Mouse (Mus musculus): Measurements from ENCODE around the gene Ddias.
"Not testable (repeated sequence)": the region's sequence is repeated elsewhere in the genome, so short reads cannot be mapped to it uniquely, and the experiment has no call there.

Ddias gene

DNA sequence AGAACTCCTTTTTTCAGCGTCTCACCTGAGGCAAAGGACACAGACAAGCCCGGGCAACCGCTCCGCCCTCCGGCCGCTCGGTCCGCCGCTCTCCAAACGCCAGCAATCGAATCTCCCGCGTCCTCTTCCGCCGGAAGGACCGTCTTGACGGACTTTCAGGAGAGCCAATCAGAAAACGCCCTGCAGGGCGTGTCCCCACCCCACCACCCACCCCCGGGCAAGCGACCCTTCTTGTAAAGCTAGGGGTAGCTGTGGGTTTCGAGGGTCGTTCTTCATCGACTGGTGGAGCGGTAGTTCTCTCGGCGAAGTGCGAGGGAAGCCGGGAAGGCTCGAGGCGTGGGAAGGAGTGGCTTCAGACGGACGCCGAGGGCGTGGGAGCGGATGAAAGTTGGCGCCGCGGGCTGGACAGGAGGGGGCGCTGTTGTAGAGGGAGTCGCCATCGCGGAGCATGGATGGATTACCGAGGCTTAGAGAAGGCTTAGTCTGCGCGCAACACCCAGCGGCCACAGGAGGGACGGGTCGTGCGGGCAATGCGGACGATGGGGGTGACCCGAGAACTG lies at the start of gene Ddias, which contains the start of gene Prcp:
Ddias (minus strand) TSS at position 132 of the 560 bp plus-strand sequence.
Prcp (plus strand) TSS at position 355 of the 560 bp plus-strand sequence.
- peak; percentile 96 for DNase-seq (ENCODE audit: low spot score)

DNA sequence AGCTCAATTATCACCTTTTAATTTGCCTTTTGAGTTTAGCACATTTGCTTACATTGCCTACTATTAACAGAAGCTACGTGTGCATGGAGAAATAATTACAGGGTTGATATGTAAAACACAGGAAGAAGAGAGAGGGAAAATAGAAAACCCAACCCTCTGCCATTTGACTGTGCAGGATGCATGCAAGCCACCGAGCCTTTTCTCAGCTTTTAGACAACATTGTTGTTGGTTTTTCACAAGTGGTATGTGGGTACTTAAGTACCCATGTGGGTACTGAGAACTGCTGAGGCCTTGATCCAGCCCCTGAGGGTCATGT lies 46.8 kb upstream of the Ddias start:
- DNase-seq (ENCODE audit: low spot score), result no peak

DNA sequence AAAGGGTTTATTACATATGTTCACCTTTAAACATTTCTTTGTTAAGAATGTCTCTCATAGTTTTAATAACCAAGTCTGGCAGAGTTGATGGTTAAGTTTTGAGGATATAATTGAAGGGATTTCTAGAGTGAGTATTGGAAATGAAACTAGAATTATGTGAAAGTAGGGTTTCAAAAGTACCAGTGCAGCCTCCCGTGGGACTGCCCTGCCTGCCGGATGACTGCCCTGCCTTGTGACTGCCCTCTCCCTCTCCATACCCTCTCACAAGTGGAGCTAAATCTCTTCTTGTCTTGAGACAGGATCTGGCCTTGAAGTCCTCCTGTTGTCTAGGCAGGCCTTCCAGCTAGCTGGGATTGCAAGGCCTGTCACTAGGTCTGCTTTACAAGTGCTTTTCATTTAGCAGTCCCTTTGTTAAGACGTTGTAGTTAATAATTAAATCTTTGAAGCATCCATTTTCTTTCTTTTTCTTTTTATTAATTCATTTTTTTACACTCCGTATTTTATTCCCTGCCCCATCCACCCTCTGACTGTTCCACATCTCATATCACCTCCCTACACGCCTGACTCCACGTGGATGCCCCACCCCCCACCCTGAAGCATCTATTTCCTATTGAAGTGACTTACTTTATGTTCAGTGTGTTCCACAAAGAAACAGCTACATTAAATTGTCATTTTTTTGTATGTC lies 46.3 kb upstream of the Ddias start:
- no peak for DNase-seq (ENCODE audit: low spot score)

DNA sequence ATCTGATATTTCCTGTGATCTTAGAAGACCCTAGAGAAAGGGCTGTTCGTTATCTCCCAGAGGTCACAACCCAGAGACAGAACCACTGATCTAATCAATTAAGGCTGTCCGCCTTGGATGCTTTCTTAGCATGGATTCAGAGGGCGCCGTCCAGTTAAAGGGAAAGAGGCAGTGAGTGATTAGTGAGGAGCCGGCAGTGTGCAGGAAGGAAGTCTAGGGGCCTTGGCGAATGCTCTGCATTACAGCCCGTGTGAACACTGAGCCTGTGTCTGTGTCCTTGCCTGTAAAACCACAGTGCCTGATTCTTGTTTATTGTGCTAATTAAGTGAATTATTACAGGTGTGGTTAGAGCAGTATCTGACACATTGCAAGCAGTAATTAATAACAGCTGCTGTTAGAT lies 30.2 kb upstream of the Ddias start:
- DNase-seq (ENCODE audit: low spot score), result not testable (repeated sequence)

DNA sequence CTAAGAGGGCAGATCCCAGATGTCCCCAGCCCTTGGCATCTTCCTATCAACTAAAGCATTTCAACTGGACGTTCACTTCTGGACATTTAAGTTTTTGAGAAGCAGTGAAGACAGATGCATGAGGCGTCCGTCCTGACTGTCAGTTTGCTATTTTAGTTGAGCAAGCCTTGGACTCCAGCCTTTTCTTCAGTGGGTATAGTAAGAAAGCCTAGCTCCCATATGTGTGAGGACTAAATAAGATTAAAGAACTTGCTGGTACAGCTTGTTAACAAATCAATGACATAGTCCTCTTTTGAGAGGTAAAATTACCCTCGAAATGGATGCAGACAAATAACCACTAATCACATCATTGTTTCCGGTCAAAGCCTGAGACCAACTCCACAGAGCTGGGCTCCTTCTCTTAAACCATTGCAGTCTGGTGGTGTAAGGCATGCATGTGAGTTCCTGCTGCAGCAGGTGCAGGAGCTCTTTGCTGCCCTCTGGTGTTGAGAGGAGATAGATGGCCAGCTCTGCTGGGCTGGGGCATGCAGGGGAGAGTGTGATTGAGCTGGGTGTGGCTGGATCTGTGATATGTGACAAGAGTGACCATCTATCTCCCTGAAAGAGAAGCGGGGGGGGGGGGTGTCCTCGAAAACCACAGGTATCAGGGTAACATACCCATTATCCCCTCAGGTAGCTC lies 29.5 kb upstream of the Ddias start:
- peak; percentile 84 for DNase-seq (ENCODE audit: low spot score)

DNA sequence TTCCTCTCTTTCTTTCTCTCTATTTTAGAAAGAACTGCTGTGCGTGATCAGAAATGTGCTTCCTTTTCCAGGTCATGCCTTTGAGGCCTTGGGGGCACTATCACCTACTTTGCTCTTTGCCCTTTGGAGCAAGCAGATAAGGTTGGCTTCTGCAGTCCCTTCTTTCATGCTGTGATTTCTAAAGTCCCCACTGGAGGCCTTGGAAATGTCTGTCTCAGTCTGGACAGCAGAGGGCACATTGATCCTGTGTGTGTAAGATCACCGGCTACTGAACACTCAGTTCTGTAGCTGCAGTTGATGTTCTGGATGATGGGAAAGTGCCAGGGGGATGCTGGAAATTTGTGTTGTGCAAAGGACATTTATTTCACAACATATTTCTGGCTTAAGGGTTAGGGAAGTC lies 23.0 kb upstream of the Ddias start:
- peak; percentile 56 for DNase-seq (ENCODE audit: low spot score)

DNA sequence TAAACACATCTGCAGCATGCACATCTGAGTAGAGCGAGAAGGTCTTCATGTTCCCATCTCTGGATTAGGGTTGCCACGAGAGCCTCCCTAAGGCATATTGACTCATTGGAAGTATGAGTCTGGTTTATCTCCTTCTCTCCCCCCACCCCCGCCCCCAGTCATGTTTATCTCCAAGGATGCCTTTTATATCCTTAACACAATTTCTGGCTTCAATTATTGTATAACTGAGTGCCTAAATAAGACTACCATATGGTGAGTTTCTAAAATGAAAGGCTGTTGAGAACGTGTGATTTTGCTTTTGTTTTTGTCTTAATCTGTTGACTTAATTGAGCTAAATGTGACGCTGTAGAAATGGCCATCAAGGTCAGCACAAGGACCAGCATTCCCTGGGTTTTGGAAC lies 22.0 kb upstream of the Ddias start:
- no peak for DNase-seq (ENCODE audit: low spot score)

DNA sequence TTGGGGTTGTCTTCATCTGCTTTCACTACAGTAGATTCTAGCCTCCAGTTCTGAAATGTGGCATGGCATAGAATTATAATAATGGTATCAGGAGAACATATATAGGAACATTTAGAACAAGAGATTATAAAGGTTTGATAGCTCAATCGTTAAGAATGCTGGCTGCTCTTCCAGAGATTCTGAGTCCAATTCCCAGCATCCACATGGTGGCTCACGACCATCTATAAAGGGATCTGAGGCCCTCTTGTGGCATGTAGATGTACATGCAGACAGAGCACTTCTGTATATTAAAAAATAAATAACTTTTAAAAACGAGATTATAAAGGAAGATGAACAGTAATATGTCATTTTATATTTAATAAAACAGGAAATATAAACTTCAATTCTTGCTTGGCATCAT lies 19.4 kb upstream of the Ddias start:
- no peak for DNase-seq (ENCODE audit: low spot score)

DNA sequence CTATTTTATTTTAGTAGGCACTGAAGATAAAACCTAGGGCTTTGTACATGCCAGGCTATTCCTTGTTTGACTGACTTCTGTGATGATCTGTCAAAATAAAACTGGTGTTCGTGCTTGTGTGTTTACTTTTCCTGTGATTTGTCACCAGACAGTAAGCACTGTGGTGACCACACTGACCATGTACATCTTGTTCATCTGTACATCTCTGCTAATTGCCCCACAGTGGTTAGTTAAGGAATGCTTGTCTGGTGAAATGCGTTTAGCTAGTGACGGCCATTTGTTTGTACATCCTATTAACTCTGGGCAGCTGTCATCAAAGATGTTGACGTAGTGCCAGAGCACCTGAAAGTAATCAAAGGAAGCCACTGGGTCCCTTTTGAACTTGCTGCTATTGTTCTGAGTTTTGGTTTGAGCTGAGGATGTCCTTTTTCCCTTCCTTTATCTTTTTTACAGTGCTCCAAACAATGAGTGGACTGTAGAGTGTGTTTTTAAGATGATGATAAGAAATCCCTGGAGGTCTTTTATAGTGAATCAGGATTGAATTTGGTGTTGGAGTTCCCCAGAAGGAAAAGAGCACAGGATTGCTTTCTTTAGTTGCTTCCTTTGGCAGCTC lies 16.7 kb upstream of the Ddias start:
- no peak for DNase-seq (ENCODE audit: low spot score)

DNA sequence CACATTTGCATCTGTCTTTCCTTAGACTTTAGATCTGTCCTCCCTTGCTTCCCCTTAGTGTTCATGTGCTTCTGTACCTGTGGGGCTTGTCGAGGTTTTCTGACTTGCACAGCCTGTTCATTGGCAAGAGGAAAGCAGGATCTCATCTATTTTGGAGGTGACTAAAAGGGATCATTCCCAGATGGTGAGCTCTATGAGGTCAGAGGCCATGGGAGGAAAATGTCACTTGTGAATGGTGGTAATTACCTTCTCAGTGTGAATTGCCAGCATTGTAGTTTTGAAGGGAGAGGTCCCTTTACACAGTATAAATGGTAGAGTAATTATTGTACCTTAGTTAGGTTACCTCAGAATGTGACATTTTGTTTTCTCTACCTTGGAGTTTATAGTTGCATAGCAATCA lies 16.2 kb upstream of the Ddias start:
- DNase-seq (ENCODE audit: low spot score), result peak; percentile 61

DNA sequence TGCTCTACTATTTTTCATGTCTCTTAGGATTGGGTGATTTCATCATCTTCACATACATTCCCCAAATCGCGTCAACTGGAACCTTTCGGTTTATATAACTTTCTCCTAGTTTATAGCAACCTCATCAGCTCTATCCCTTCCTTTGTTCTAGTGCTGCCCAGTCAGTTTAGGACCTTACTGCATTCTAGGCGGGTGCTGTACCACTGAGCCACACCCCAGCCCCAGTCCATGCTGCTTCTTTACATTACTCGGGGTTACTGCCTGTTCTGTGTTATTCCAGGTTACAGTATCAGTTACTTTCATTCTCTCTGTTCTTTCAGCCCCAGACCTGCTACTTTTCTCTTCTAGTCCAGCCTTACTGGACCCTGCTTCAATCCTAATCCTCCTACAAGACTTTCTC lies 13.2 kb upstream of the Ddias start:
- no peak for DNase-seq (ENCODE audit: low spot score)

DNA sequence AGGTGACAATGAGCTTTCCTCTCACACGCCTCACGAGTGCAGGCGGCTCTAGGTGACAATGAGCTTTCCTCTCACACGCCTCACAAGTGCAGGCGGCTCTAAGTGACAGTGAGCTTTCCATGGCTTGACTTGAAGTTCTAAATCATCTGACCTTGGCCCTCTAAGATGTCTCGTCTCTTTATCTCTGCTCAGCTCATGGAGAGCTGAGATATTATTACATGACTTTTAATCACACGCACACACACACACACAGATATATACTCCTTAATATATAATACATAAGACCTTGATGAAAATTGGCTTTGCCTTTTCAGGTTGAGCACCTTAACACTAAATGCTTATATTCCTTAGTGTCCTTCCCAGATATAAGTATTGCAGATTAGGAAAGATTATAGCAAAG lies 12.8 kb upstream of the Ddias start:
- DNase-seq (ENCODE audit: low spot score), result no peak

DNA sequence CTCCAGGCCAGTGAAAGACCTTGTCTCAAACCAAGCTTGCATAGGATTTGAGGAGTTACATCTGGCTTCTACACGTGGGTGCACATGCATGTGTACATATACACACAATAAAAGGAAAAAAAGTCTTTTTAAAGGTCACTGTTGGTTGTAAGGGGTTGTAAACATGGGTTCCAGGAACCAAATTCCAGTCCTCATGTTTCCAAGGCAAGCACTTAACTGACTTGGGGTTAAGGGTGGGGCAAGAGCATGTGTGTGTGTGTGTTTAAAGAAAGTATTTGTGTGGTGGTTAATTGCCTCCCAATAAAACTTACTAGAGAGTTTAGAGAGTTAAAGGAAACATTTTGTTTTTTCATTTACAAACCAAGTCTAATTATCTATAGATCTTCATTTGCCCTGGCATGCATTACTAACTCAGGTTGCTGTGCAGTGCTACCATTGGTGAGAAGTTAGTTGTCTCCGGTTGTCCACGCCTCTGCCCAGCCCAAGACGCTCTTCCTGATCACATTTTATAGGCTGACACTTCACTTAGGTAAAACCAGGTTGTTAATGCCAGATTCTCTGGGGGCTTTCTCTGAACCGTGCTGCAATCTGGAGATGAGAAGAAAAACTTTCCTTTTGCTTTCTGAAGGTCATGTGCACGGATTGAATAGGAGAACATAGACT lies 11.1 kb upstream of the Ddias start:
- no peak for DNase-seq (ENCODE audit: low spot score)

DNA sequence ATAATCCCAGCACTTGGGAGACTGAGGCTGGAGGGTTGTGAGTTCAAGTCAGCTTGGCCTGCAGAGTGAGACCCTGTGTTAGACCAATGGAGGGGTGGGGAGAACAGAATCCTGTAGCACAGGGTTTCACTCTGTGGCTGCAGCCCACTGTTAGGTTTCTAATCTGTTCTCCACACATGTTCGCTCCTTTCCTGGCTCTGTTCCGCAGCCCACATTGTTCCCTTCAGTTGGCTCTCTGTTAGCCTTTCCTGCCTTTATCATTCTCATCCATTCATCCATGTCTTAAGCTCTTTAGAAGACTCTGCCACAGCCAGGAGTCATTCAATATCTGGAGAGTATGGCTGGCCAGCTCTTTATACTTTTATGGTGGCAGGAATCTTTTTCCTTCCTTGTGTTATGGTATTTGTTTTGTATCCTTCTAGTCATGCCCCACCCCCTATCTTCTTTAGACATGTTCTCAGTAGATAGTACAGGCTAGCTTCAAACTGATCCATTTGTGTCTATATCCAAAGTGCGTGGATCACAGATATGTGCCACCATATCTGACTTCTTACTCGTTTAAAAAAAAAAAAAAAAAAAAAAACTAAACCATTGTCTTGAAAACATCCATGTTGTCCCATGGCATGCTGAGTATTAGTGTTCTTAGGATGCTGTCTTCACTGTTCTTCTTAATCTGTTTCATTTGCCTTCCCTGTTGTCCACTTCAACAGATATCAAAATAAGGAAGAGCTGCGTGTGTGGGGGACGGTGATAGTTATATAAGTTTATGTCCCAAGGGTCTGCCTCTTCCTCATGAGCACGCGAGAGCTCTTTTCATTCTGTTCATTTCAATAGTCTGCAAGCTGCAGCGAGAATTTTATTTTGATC lies 10.0 kb upstream of the Ddias start:
- no peak for DNase-seq (ENCODE audit: low spot score)

DNA sequence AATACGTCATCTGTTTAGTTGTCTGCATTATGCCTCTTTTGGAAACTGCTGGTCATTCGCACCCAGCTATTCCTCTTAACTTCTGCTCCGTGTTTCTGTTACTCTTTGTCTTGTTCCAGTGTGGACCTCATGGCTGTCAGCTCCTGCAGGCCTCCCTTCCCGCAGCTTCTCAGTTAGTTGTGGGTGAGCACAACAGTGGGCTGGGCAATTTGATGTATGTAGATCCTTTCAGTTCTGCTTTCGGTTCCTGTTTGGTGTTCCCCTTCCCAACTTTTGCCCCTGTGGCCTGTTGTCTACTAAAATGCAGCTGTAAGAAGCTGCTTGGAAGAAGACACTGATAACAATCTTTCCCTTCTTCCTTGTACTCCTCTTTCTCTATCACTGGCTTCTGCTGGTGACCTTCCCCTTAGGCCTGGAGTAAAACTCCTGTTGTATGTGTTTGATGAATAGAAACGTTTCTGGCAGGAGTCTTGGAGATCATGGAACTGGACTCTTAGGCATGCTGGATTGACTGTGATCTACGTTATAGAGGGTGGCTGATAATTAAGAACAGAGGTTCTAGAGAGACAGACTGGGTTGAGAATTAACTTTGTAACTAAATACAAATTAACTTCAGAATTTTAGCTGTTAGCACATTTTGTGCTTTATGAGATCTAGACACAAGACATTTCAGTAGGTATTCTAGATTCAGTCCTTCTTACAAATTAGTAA lies 4.7 kb upstream of the Ddias start:
- no peak for DNase-seq (ENCODE audit: low spot score)

DNA sequence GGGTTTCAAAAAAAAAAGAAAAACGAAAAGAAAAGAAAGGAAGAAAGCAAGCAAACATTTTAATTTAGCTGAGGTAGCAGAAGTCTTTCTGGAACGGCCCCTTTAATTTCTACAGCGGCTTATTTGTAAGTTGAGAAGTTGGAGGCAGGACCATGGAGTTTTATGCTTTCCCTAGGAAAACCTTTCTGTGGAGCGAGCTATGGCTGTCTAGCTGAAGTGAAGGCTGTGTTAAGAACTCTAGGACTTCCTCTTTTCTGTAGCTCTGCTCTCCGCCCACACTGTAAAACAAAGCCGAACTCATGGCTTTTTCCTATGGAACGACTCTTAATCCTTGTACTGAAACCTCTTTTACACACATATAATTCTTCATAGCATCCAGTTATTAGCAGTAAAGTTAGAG lies 2.5 kb upstream of the Ddias start:
- DNase-seq (ENCODE audit: low spot score), result peak; percentile 39

DNA sequence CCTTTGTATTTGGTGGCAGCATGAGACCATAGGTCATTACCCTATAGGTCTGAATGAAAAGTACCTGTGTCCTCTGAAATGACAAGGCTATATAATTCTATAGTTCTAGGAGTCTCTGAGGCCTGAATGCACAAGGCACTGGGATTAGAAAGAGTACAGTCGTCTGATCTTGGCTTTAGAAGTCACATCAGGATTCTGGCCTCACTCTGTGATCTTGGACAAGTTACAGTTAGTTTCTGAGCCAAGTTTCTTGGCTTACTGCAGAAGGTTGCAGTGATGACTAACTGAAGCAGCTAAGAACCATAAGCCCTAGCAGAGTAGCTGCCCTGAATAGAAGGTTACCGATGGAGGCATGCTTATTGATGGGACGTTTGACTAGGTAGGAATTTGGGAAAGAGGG lies 2.0 kb upstream of the Ddias start:
- DNase-seq (ENCODE audit: low spot score), result peak; percentile 24

DNA sequence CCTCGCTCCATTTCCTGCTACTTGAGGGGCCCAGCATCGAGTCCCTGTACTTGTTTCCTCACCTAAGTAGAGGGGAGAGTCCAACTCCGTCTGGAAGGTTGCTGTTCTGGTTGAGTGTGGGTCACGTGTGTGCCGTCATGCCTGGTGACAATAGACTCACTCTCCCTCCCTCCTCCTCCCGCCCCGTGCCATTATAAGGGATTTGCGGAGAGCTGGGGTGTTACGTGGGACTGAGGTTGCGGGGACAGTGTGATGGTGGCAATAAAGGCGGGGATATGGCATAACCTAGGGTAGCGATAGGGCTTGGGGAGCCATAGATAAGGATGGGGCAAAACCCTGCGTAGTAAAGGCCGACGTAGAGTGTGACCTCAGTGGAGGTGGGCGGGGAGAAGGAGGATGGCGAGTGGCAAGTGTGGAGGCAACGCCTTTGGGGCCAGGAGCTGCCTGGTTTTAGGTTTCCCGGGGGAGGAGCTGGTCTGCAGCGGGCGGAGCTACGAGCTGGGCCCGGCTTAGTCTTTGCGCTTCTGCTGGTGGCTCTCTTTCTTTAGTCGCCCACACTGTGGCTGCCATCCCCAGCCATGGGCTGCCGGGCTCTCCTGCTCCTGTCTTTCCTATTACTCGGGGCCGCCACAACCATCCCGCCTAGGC lies 838 bp upstream of the Ddias start:
- peak; percentile 95 for DNase-seq (ENCODE audit: low spot score)

DNA sequence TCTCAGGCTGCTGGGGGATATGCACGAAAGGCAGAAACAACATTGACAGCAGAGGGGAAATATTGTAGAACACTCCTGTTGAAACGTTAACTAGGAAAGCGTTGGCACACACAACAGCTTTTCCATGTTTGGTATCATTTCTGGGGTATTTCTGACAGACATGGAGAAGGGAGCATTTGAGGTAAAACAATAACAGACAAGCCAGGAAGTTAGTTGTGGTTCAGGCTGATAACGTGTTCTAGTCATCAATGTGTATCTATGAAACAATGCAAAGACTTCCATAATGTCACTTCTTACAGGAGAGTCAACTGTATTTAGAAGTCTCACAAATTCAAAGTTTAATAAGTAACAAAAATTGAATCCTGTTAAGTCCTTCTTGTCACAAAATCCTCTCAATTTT lies 2.5 kb downstream of the Ddias start:
- no peak for DNase-seq (ENCODE audit: low spot score)

DNA sequence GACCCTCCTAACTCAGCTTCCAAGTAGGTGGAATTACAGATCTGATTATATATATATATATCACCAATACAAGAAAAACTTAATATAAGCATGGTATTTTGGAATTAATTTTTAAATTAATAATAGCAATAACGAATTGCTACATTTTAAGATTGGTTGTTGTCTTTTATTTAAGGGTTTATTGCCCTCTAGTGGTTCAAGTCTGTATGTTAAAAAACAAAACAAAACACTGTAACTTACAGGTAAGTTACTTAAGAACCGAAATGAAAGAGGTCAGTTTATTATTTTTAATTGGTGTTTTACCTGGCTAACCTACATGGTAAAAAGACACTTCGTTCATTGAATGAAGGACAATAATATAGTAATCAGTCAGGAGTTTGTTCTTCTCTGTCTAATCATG lies 3.9 kb downstream of the Ddias start:
- peak; percentile 34 for DNase-seq (ENCODE audit: low spot score)

DNA sequence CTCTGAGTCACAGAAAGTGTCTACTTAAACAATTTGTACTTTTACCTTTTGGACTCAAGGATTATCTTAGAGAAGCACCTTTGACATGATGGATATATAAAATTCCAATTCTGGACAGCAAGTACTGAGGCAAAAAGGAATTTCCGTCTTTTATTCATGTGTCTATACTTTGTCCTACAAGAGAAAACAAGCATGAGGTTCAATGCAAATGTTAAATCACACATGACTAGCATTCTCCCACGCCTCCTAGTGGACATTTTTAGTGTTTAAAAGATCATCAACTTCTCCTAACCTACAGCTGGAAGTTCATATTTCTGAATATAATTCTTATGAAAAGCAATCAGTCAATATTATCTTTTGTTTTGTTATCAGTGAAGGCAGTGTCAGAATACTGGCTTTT lies 7.5 kb downstream of the Ddias start:
- peak; percentile 81 for DNase-seq (ENCODE audit: low spot score)

Data from embryo, embryonic 10.5 days (tissue).